ENCODE assay signal across 9 mouse cellular contexts in the genomic region with DNA sequence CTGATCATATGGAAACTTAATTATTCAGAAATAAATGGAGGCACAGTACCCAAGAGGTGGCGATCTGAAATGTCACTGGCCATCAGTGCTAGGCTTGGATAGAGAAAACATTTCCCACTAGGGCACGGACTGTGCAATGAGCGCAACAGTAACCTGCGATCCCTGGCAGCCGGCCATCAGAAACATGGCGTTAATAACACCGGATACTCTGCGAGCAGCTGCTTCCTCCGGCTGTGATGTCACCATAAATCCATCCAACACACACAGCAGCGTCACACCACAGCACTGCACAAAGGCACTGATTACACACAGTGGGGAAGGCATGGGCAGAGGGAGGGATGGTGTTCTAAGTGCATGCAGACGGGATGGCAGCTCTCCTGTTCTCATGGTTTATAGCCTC. TPM values are rescaled to one million over a fixed set of nuclear protein-coding genes. Genes with fewer than 3 reads are reported as not detected.
DNase-seq lines count a peak whose midpoint lies in the region; ATAC-seq lines count a peak whose summit lies in the region.
"Had no signal": no experiment of that assay in that cellular context is flagged by ENCODE, and none has a peak within 500 bp of the region (broad histone marks: within the 10 kb centered on the region; RNA-seq: fewer than 3 reads in every experiment).

No protein-coding gene starts in this region.

- H3K4me2 ChIP-seq in heart, embryonic 11.5 days, result no peak overlapping the region

- peak; percentile 74 for ATAC-seq in common myeloid progenitor, adult 5-6 weeks (replicated peaks; ENCODE audit: low read depth, poor library complexity, severe bottlenecking)
- ATAC-seq in heart, embryonic 11.5 days (replicated peaks; ENCODE audit: insufficient number of reproducible peaks, low FRiP score, low TSS enrichment), result peak; percentile 11; the same call in 1 of the 2 replicates
- ATAC-seq in megakaryocyte progenitor cell, adult 5-6 weeks (replicated peaks; ENCODE audit: poor library complexity), result peak; percentile 59

- H3K9ac ChIP-seq in heart, embryonic 11.5 days (ENCODE audit: low read depth, low read length), result 0 out of 2 replicates have a peak overlapping the region, but pooled peaks have one; percentile 1

- peaks cover 60% of the 10 kb centered on the region for H3K4me1 ChIP-seq in heart, embryonic 11.5 days (ENCODE audit: control insufficient read depth, insufficient read depth, low read length)

- WGBS in heart, embryonic 11.5 days (ENCODE audit: insufficient replicate concordance), result 66% methylated on average over 11 of the region's 11 CpGs

- no peaks in the 10 kb centered on the region for H3K9me3 ChIP-seq in heart, embryonic 11.5 days (replicated peaks; ENCODE audit: control insufficient read depth, low read length)

- peak overlapping the region; percentile 35; the same call in 1 of the 2 replicates for H3K27ac ChIP-seq in heart, embryonic 11.5 days (ENCODE audit: low read depth, low read length)
- H3K27ac ChIP-seq: macrophage had no signal

- peaks cover 9% of the 10 kb centered on the region; the same call in 1 of the 2 replicates for H3K36me3 ChIP-seq in heart, embryonic 11.5 days (ENCODE audit: control insufficient read depth, insufficient read depth, low read length)

- H3K27me3 ChIP-seq in heart, embryonic 11.5 days (ENCODE audit: control insufficient read depth, insufficient read depth, low read length), result no peaks in the 10 kb centered on the region

- DNase-seq in adrenal gland, adult 2 months, result peak; percentile 56
- DNase-seq in adrenal gland, postnatal 4 days (ENCODE audit: low spot score in 2 of 2), result no peak
- peak; percentile 76 for DNase-seq in kidney, adult 9 months
- DNase-seq in left cerebral cortex, postnatal 36 days (ENCODE audit: low spot score in 2 of 2), result no peak
- DNase-seq in left cerebral cortex, adult 9 months (ENCODE audit: low spot score in 2 of 2), result no peak

- no peak overlapping the region for H3K4me3 ChIP-seq in heart, embryonic 11.5 days (ENCODE audit: low read depth, low read length)

- intact Hi-C loops in left cerebral cortex, postnatal 36 days (cut with DNase I), result no loop called here

RNA-seq across cellular contexts. Expression of gene Selplg, which starts 36.7 kb away (rescaled TPM):
- 1 to 10 TPM; 5.1 to 6.5 TPM for total RNA-seq in adrenal gland, adult 2 months (2021)
- polyA plus RNA-seq in adrenal gland, adult 2 months (2012; rRNA removed), result 16.3 and 18.0 TPM in 2 replicates
- 1 to 10 TPM; 3.2 to 4.3 TPM for total RNA-seq in adrenal gland, postnatal 4 days (2021)
- 91.4 and 108 TPM in 2 replicates for total RNA-seq in common myeloid progenitor, adult 5-6 weeks (2017)
- 0.97 and 1.5 TPM in 2 replicates for polyA plus RNA-seq in heart, embryonic 11.5 days (2014; fragmentation: Nextera tagmentation; extraction: Ambion mirVana)
- total RNA-seq in megakaryocyte progenitor cell, adult 5-6 weeks (2015), result 244 and 245 TPM in 2 replicates
- 82.0 and 99.0 TPM in 2 replicates for total RNA-seq in megakaryocyte progenitor cell, adult 5-6 weeks (2017)
- 10 to 100 TPM; 29.3 to 32.2 TPM for total RNA-seq in left cerebral cortex, postnatal 36 days (2021)

RNA-seq across cellular contexts. Expression of gene Coro1c, which starts 39.4 kb away (rescaled TPM):
- 10 to 100 TPM; 43.3 to 75.5 TPM for total RNA-seq in adrenal gland, adult 2 months (2021)
- 29.1 and 31.3 TPM in 2 replicates for polyA plus RNA-seq in adrenal gland, adult 2 months (2012; rRNA removed)
- total RNA-seq in adrenal gland, postnatal 4 days (2021), result 100 to 1,000 TPM in 1 of 2 experiments, 10 to 100 TPM in 1; 99.1 to 105 TPM
- 92.4 and 106 TPM in 2 replicates for total RNA-seq in common myeloid progenitor, adult 5-6 weeks (2017)
- 113 and 140 TPM in 2 replicates for polyA plus RNA-seq in heart, embryonic 11.5 days (2014; fragmentation: Nextera tagmentation; extraction: Ambion mirVana)
- total RNA-seq in megakaryocyte progenitor cell, adult 5-6 weeks (2015), result 59.7 and 63.9 TPM in 2 replicates
- total RNA-seq in megakaryocyte progenitor cell, adult 5-6 weeks (2017), result 81.8 and 83.9 TPM in 2 replicates
- total RNA-seq in left cerebral cortex, postnatal 36 days (2021), result 10 to 100 TPM; 73.7 to 87.8 TPM

Comparison
In these comparisons a context has a peak if more than half of its experiments do, and no peak if none do; other contexts are left out.
1. DNase-seq: peak in adrenal gland, adult 2 months (single experiment) and kidney, adult 9 months (single experiment); none in adrenal gland, postnatal 4 days (0 of 2), left cerebral cortex, postnatal 36 days (0 of 2) and left cerebral cortex, adult 9 months (0 of 2).
2. ATAC-seq: peak in every context shown above with its lines; median percentile 74 in common myeloid progenitor, adult 5-6 weeks; 59 in megakaryocyte progenitor cell, adult 5-6 weeks; 11 in heart, embryonic 11.5 days.
3. RNA of gene Selplg, which starts 36.7 kb away (total RNA-seq): 82.0 to 245 TPM in megakaryocyte progenitor cell, adult 5-6 weeks, 91.4 to 108 TPM in common myeloid progenitor, adult 5-6 weeks and 29.3 to 32.2 TPM in left cerebral cortex, postnatal 36 days; 5.1 to 6.5 TPM in adrenal gland, adult 2 months and 3.2 to 4.3 TPM in adrenal gland, postnatal 4 days; every median in the first group is over 4 times any median in the second.